Mouse (Mus musculus): ENCODE data around the gene Mpo. TPM values are rescaled to one million over a fixed set of nuclear protein-coding genes. Genes with fewer than 3 reads are reported as not detected.

Mpo gene
- polyA plus RNA-seq, 1 experiment from 2014 or later: 3.4 TPM

GRCm38 (mm10) chr11:87816707-87817442 lies 23.5 kb downstream of the Mpo start:
- 3% methylated on average over 31 of the region's 31 CpGs for WGBS
- Histone ChIP-seq H3K27me3 (peaks cover 8% of the 10 kb centered on the region; the same call in 1 of the 2 replicates), H3K9ac (no peak overlapping the region), H3K4me2 (replicated peaks) (peak overlapping the region; percentile 62), H3K4me3 (peak overlapping the region; percentile 35), H3K4me1 (peaks cover 5% of the 10 kb centered on the region; the same call in 1 of the 2 replicates), H3K27ac (no peak overlapping the region), H3K9me3 (no peaks in the 10 kb centered on the region), H3K36me3 (no peaks in the 10 kb centered on the region)
- ATAC-seq (ENCODE audit: insufficient number of reproducible peaks, insufficient read depth, low FRiP score, low TSS enrichment): no peak; the same call in 1 of the 2 replicates

- peak overlapping the region; percentile 62 for H3K4me2 ChIP-seq (replicated peaks)
- ATAC-seq (ENCODE audit: insufficient number of reproducible peaks, insufficient read depth, low FRiP score, low TSS enrichment): no peak
- H3K9me3 ChIP-seq: no peaks in the 10 kb centered on the region
- 32% methylated on average over 4 of the region's 4 CpGs for WGBS
- peak overlapping the region; percentile 35 for H3K4me3 ChIP-seq
- no peak overlapping the region for H3K27ac ChIP-seq
- H3K9ac ChIP-seq: no peak overlapping the region
- H3K36me3 ChIP-seq: no peaks in the 10 kb centered on the region
- H3K4me1 ChIP-seq: peaks cover 5% of the 10 kb centered on the region; the same call in 1 of the 2 replicates
- peaks cover 8% of the 10 kb centered on the region; the same call in 1 of the 2 replicates for H3K27me3 ChIP-seq
Observed at GRCm38 (mm10) chr11:87817443-87817773, 24.0 kb downstream of the Mpo start.

- H3K9ac ChIP-seq: no peak overlapping the region
- peaks cover 4% of the 10 kb centered on the region; the same call in 1 of the 2 replicates for H3K27me3 ChIP-seq
- ATAC-seq (ENCODE audit: insufficient number of reproducible peaks, insufficient read depth, low FRiP score, low TSS enrichment): no peak
- WGBS: 12% methylated on average over 5 of the region's 5 CpGs
- H3K9me3 ChIP-seq: no peaks in the 10 kb centered on the region
- no peak overlapping the region for H3K4me2 ChIP-seq (replicated peaks)
- no peak overlapping the region for H3K27ac ChIP-seq
- H3K4me1 ChIP-seq: peaks cover 5% of the 10 kb centered on the region; the same call in 1 of the 2 replicates
- no peaks in the 10 kb centered on the region for H3K36me3 ChIP-seq
- H3K4me3 ChIP-seq: no peak overlapping the region
Observed at GRCm38 (mm10) chr11:87821502-87821901, 28.1 kb downstream of the Mpo start.

- no peaks in the 10 kb centered on the region for H3K9me3 ChIP-seq
- no peak within 1 kb of the TSS for H3K4me3 ChIP-seq
- no peak for ATAC-seq (ENCODE audit: insufficient number of reproducible peaks, insufficient read depth, low FRiP score, low TSS enrichment)
- no peaks in the 10 kb centered on the region for H3K36me3 ChIP-seq
- 72% methylated on average over 10 of the region's 10 CpGs for WGBS
- no peak within 1 kb of the TSS for H3K9ac ChIP-seq
- 0 out of 2 replicates have a peak, but pooled peaks cover 2% of the 10 kb centered on the region for H3K27me3 ChIP-seq
- H3K4me1 ChIP-seq: no peaks in the 10 kb centered on the region
- no peak within 1 kb of the TSS for H3K4me2 ChIP-seq (replicated peaks)
- no peak within 1 kb of the TSS for H3K27ac ChIP-seq
Observed at GRCm38 (mm10) chr11:87828239-87828900, 35.0 kb downstream of the Mpo start, which contains the start of gene Lpo. TSS of gene Lpo (minus strand) at chr11:87828289.

GRCm38 (mm10) chr11:87840676-87841075 lies 47.3 kb downstream of the Mpo start:
- no peaks in the 10 kb centered on the region for H3K4me1 ChIP-seq
- H3K36me3 ChIP-seq: no peaks in the 10 kb centered on the region
- H3K4me2 ChIP-seq (replicated peaks): no peak overlapping the region
- H3K27me3 ChIP-seq: no peaks in the 10 kb centered on the region
- H3K4me3 ChIP-seq: no peak overlapping the region
- no peak for ATAC-seq (ENCODE audit: insufficient number of reproducible peaks, insufficient read depth, low FRiP score, low TSS enrichment)
- 78% methylated on average over 8 of the region's 8 CpGs for WGBS
- H3K9ac ChIP-seq: no peak overlapping the region
- no peak overlapping the region for H3K27ac ChIP-seq
- no peaks in the 10 kb centered on the region for H3K9me3 ChIP-seq

- no peaks in the 10 kb centered on the region for H3K36me3 ChIP-seq
- H3K4me2 ChIP-seq (replicated peaks): no peak overlapping the region
- no peaks in the 10 kb centered on the region for H3K4me1 ChIP-seq
- ATAC-seq (ENCODE audit: insufficient number of reproducible peaks, insufficient read depth, low FRiP score, low TSS enrichment): no peak
- no peak overlapping the region for H3K4me3 ChIP-seq
- H3K9ac ChIP-seq: no peak overlapping the region
- H3K27me3 ChIP-seq: no peaks in the 10 kb centered on the region
- no peaks in the 10 kb centered on the region for H3K9me3 ChIP-seq
- WGBS: 77% methylated on average over 3 of the region's 3 CpGs
- no peak overlapping the region for H3K27ac ChIP-seq
Observed at GRCm38 (mm10) chr11:87841436-87841835, 48.1 kb downstream of the Mpo start.

- Histone ChIP-seq H3K36me3 (no peaks in the 10 kb centered on the region), H3K9me3 (no peaks in the 10 kb centered on the region), H3K4me1 (no peaks in the 10 kb centered on the region), H3K4me3 (no peak overlapping the region), H3K27me3 (no peaks in the 10 kb centered on the region), H3K4me2 (replicated peaks) (no peak overlapping the region), H3K9ac (no peak overlapping the region), H3K27ac (no peak overlapping the region)
- WGBS: 87% methylated on average over 12 of the region's 12 CpGs
- no peak for ATAC-seq (ENCODE audit: insufficient number of reproducible peaks, insufficient read depth, low FRiP score, low TSS enrichment)
Observed at GRCm38 (mm10) chr11:87846968-87847600, 53.7 kb downstream of the Mpo start.

GRCm38 (mm10) chr11:87847884-87848283 lies 54.5 kb downstream of the Mpo start:
- H3K36me3 ChIP-seq: no peaks in the 10 kb centered on the region
- no peak overlapping the region for H3K27ac ChIP-seq
- no peaks in the 10 kb centered on the region for H3K9me3 ChIP-seq
- H3K27me3 ChIP-seq: no peaks in the 10 kb centered on the region
- ATAC-seq (ENCODE audit: insufficient number of reproducible peaks, insufficient read depth, low FRiP score, low TSS enrichment): no peak
- no peak overlapping the region for H3K9ac ChIP-seq
- H3K4me2 ChIP-seq (replicated peaks): no peak overlapping the region
- H3K4me3 ChIP-seq: no peak overlapping the region
- WGBS: 70% methylated on average over 6 of the region's 6 CpGs
- H3K4me1 ChIP-seq: no peaks in the 10 kb centered on the region

- ATAC-seq (ENCODE audit: insufficient number of reproducible peaks, insufficient read depth, low FRiP score, low TSS enrichment): peak; percentile 85
- H3K27me3 ChIP-seq: no peaks in the 10 kb centered on the region
- H3K4me3 ChIP-seq: peak within 1 kb of the TSS; percentile 59
- peak within 1 kb of the TSS; percentile 47 for H3K27ac ChIP-seq
- H3K9ac ChIP-seq: peak within 1 kb of the TSS; percentile 52
- peak within 1 kb of the TSS; percentile 70 for H3K4me2 ChIP-seq (replicated peaks)
- H3K36me3 ChIP-seq: peaks cover 13% of the 10 kb centered on the region; the same call in 1 of the 2 replicates
- H3K9me3 ChIP-seq: no peaks in the 10 kb centered on the region
- peaks cover 5% of the 10 kb centered on the region; the same call in 1 of the 2 replicates for H3K4me1 ChIP-seq
- WGBS: 5% methylated on average over 40 of the region's 40 CpGs
Observed at GRCm38 (mm10) chr11:87852690-87853596, 59.6 kb downstream of the Mpo start, which contains the start of gene Mks1. TSS of gene Mks1 (plus strand) at chr11:87853215.

- Histone ChIP-seq H3K4me3 (peak overlapping the region; percentile 59), H3K9ac (peak overlapping the region; percentile 52), H3K27me3 (no peaks in the 10 kb centered on the region), H3K9me3 (no peaks in the 10 kb centered on the region), H3K27ac (peak overlapping the region; percentile 47), H3K4me2 (replicated peaks) (peak overlapping the region; percentile 70), H3K4me1 (peaks cover 5% of the 10 kb centered on the region; the same call in 1 of the 2 replicates), H3K36me3 (peaks cover 13% of the 10 kb centered on the region; the same call in 1 of the 2 replicates)
- WGBS: 39% methylated on average over 8 of the region's 8 CpGs
- no peak for ATAC-seq (ENCODE audit: insufficient number of reproducible peaks, insufficient read depth, low FRiP score, low TSS enrichment)
Observed at GRCm38 (mm10) chr11:87853597-87853954, 60.2 kb downstream of the Mpo start.
